Mouse (Mus musculus) spleen, adult 18-20 months (tissue): Measurements from ENCODE around the gene Pabpc4.
A peak's percentile ranks its signal among the peaks of the same experiment; 100 is the strongest.

Experiments
- DNase-seq, 2 experiments: peaks; one replicate each; pipeline ENCODE4 v3.0.0; 2022; ENCODE audit warnings: mixed read lengths in 2 of 2

Gene Pabpc4

DNA sequence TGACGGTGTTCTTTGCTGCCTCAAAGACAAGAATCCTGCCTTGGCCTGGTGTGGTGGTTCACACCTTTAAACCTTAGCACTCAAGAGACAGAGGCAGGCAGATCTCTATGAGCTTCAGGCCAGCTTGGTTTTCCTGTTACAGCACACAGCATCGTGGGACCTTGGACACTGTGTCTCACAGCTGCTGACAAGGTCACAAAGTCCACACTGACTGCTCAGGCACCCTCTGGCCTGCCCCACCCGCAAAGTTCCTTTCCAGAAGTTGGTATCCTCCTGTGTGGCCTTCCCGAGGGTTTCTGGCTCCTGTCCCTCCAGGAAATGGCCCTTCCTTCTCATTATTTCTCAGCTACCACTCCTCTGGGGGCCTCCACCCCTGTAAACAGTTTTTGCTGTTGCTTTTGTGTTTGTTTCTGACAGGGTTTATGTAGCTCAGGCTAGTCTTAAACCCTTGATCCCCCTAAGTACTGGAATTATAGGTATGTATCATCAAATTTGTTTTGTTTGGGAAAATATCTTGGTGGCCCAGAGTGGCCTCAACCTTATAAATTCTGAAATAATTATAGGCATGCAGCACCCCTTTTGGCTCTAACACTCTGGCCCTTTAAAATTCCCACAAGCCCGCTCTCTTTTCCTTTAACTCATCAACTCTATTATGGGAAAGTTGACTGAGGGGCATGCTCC is at the start of gene Pabpc4:
Gene Pabpc4, plus strand, starts transcription at position 631 of the 681 bp plus-strand sequence.
- no peak for DNase-seq

DNA sequence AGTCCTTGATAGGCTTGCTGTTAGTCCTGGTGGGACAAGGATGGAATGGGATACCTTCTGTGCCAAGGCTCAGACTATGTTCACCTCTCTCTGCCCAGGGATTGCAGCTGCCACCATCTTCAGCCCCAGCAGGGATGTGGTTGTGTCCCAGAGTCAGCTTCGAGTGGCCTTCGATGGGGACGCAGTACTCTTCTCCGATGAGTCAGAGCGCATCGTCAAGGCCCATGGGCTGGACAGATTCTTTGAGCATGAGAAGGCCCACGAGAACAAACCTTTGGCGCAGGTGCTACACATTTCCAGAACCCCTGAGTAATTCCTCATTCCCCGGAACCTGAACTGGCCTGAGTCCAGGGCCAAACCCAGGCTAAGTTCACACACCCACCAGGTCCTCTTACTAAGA is 48.2 kb upstream of the Pabpc4 start:
- no peak for DNase-seq

DNA sequence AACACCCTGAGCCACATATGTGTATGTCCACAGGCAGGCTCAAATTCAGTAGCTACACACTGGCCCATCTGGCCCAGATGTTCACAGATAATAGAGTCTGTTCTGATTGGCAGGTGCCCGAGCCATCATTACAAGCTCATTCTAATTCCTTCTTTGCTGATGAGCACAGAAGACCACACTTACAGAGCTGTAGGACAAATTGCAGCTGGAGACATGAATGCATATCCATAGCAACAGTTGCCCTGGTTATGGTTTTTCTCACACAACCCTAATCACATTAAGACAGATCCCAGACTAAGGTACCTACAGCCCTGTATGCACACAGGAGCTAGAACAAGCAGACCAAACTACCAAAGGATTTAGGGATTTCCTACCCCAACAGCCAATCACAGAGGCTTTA is 46.8 kb upstream of the Pabpc4 start:
- no peak for DNase-seq

DNA sequence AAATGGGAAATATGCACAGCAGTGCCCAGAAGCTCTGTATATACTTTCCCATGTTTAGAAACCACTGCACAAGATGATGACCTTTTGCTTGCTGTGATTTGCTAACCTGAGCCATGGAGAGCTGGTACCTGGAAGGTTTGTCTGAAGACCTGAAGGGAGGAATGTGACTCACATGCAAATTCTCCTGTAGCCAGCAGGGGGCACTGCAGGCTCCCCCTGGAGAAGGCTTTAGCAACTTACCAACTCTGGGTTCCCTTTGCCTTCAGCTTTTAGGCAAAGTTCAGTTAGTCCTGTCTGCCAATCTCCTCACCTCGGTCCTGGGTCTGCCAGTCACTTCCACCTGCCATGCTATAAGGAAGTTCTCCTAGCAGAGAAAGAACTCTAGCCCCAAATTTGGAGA is 45.4 kb upstream of the Pabpc4 start:
- peak in 1 of 2 experiments; percentile 50 for DNase-seq

DNA sequence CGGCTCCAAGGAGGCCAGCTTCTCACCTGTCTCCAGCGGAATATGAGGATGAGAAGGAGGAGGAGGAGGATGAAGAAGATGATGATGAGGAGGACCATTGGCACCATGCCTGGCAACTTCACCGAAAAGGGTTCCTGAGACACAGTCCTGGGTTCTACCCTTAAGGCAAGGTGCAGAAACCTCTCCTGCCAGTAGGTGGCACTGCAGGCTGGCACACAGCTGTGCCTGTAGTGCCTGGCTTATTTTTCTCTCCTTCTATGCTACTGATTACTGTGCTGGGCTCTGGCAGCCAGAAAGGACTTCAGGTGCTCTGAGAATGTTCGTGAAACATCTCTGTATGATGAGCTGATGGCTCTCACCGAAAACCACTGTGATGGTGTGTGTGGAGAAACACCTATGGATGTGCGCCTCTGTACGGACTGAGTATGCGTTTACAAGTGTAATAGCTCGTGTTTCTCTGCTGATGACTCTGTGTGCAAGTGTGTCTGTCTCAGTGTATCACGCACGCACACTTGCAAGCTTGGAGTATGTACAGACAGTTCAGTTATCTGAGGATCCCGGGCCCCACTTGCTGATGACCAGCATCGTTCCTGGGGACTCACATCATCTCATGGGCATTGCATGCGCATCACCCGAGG is 42.3 kb upstream of the Pabpc4 start:
- DNase-seq, result peak; percentile 35 to 70

DNA sequence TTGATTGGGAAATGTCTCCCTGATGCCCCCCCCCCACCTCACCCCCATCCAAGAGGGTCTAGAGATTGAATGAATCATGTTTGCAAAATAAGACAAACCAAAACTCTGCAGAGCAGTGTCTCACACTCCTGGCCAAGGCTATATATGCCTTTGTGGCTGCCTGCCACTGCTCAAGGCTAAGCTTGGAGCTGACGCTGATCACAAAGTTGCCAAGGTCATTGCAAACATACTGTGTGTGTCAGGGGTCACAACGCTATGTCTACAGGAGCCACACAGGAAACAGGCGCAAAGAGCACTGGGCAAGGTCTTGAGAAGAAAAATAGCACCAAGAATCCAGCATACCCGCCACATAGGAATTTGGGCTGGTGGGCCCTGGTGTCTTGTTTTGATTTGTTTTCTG is 41.5 kb upstream of the Pabpc4 start:
- no peak for DNase-seq

DNA sequence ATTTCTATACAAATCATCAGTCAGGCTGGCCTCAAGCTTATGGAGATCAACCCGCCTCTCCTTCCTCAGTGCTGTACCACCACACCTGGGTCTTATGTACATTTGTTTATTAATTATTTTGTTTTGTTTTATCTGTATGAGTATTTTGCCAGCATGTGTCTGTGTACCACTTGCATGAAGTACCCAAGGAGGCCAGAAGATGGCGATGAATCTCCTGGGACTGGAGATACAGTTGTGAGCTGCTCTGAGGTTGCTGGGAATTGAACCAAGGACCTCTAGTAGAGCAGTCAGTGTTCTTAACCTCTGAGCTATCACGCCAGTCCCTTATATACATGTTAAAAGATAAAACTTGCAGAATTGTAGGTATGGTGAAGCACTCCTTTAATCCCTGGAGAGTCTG is 38.8 kb upstream of the Pabpc4 start:
- DNase-seq, result peak in 1 of 2 experiments; percentile 27

DNA sequence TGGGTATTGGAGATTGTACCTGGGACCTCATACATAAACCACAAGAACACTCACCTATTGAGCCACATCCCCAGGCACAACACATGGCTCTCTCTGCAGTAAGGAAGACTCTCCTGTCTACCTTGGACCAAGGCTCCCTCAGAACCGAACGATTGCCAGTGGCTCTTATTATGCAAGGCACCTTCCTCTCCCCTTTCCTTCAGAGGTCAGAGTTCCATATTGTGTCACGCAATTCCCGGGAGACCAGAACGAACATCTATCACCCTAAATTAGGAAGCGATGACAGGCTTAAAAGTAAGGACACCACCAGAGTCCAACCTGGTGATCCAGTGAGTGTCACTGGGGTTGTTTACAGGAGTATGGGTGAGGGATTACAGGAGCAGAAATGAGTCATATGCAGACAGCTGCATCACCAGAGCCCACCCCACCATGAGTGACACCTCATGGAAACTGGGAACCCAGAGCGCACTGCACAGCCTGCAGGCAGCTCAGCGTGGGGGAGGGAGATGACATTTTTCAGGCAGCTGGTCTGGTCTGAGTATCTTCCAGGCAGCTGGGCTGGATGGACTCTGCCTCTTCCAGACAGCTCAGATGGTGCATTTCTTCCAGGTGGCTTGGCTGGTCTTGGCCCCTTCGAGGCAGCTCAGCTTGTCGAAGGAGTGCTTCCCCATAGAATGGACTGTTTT is 36.3 kb upstream of the Pabpc4 start:
- no peak for DNase-seq

DNA sequence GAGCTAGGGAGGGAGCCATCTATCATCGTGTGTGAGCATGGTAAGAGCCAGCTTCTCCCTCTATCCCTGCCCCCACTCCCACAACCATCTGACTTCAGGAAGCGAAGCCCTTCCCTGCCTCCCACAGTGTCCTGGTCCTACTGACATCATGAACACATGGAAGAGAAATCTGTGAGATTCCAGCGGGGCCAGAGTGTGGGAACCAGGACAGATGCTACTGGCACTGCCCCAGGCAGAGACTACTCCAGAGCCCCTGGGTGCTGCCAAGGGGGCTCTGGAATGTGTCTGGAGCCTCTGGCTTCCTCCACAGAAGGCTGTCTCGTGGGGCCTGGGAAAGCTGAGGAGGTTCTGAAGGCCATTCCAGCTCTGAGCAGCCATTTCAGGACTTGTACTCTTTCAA is 34.4 kb upstream of the Pabpc4 start:
- no peak for DNase-seq

DNA sequence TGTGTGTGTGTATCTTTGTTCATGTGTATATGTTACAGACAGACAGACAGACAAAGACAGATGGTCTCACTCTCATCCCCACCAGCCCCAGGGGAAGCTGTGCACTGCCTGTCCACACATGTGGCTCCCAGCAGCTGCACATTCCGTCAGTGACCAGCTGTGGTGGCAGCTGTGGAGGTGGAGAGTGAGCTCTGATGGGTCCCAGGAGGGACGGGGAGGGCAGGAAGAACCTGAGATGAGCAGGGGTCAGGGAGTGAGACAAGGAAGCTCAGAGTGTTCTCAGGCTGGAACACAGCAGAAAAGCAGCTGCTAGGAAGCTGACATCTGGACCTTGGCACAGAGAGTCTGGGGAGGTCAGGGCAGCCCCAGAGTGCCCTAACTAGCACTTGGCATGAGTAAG is 33.9 kb upstream of the Pabpc4 start:
- no peak for DNase-seq

DNA sequence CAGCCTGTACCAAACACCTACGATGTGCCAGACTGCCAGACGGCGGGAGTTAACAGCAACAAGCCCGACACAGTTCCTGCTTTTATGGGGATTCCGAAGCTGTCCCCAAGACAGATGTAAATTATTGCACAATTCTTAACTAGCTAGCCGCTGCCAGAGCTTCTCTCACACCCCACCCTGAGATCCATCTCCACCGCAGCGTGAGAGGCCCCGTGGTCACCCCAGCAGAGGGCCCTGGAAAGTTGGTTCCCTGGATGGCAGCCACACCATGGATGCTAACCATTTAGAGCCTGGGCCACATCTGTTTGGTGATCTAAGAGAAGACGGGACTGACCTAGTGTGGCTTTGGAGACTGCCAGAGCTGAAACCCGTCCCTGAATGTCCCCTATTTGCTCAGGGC is 33.0 kb upstream of the Pabpc4 start:
- no peak for DNase-seq

DNA sequence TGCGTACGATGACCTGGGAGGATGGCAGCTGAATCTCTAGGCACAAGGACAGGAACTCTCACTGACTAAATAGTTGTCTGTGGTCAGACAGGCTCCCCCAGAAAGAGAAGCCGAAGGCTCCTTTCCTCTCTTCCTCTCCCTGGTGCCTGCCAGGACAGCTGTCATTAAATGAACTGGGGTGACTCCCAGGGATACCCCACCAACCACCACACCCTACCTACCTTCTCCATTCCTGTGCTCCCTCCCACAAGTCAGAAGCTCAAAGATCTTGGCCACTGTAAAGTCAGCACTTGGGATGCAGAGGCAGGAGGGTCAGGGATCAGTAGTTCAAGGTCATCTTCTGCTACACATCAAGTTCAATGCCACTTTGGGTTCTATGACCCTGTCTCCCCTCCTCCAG is 29.3 kb upstream of the Pabpc4 start:
- no peak for DNase-seq

DNA sequence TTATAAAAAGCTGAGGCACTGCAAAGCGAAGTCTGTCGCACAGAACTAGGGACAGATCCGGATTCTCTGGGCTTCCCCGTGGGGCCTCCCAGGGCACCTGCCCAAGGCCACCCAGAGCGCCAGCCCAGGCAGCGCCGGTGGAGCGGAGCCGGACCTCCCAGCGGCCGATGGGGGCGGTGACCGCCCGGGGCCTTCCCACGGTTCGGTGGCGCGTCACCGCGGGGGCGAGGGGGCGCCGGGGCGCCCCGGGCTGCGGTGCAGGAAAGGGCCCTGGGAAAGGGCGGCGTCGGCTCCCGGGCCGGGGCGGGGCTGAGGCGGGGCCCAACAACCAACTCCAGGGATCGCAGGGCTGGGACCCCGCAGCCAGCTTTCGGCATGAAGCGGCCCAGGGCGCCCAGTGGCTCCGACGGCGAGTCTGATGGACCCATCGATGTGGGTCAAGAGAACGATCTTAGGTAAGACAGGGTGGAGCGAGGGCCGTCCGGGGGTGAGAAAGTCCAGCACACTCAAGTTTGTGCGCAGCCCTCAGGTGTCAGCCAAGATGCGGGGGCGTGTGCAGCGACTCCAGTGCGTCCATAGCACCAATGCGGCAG is 28.6 kb upstream of the Pabpc4 start, which contains the start of gene Heyl:
Gene Heyl, plus strand, starts transcription at position 65 of the 593 bp plus-strand sequence.
- DNase-seq, result peak; percentile 33 to 43

DNA sequence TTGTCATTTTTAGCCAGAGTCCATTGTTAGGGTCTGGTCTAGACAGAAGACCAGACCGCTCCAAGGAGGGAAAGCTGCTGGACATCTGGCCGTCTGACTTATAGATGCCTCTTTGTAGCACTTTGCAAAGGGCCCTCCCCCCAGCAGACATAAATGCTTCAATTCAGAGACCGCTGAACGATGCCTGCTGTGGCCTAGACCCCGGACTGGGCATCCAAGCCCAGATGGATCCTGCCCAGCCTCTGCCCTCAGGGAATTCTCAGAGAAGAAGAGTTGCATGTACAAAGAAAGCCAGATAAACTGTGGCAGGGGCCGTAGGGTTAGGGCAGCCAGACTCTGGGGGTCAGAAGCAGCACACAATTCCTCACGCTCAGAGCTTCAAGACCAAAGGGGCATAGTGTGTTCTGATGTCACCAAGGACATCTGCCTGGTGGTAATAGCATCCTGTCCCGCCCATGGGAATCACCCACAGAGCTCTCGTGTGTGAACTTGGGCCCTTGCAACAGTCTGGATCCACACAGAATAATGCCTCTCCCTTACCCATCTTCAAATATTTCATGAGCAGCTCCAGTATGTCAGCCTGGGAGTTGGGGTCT is 26.2 kb upstream of the Pabpc4 start:
- DNase-seq, result no peak

DNA sequence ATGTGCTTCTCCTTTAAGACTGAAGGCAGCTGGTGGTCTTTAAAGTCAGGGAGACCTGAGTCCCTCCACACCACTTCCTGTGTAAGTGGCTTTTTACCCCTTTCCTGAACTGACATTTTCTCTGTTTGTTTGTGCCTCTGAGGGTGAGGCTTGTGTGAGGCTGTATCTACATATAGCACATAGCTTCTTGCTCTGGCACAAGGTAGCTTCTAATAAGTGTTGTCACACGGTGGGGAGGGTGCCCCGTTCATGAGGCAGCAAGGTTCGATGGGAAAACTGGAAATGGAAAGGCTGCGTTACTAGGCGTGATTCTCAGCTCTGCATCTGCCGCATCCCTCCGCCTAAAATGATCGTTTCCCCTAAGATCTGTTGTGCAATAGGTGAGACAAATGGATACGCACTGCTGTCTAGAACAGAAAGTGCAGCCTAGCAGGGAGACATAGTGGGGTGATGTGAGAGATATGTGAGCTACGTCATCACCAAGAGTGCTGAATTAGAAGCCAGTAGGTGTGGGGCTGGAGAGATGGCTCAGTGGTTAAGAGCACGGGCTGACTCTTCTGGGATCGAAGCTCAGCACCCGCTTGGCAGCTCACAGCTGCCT is 25.6 kb upstream of the Pabpc4 start:
- no peak for DNase-seq

DNA sequence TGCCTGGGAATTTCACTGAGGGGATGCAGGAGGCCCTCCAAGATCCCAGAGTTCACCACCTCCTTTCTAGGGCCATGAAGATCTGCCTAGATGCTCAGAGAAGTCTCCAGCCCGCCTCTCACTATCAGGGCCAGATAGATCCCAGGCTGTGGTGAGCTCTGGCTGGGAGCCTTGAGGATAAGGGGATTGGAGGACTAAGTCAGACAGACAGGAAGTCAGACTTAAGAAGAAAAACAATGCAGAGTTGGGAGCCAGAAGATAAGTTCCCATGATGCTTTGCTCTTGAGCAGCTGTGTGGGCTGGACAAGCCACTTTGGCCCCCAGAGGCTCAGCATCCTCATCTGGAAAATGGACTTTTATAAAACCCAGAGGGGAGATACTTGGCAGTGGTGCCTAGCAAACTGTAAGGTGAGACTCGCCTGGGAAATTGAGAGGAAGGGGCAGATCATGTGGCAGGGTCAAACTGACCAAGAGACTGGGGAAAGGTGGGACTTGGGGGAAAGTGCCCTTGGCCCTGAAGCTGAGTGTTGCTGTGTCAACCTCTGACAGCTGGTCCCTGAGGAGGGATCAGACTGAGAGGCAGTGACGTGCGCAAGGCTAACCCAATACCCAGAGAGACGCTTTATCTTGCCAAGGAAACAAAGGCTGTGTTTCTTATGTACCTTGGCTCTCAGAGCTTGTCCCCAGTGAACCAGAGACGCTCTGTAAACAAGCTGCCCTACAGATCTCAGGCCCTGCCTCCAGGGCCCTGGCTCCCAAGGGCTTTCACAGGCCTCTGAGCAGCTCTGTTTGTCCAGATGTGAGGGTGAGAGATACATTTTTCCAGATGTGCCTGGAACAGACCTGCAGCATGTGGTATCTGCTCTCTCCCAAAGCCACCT is 24.5 kb upstream of the Pabpc4 start:
- DNase-seq, result no peak

DNA sequence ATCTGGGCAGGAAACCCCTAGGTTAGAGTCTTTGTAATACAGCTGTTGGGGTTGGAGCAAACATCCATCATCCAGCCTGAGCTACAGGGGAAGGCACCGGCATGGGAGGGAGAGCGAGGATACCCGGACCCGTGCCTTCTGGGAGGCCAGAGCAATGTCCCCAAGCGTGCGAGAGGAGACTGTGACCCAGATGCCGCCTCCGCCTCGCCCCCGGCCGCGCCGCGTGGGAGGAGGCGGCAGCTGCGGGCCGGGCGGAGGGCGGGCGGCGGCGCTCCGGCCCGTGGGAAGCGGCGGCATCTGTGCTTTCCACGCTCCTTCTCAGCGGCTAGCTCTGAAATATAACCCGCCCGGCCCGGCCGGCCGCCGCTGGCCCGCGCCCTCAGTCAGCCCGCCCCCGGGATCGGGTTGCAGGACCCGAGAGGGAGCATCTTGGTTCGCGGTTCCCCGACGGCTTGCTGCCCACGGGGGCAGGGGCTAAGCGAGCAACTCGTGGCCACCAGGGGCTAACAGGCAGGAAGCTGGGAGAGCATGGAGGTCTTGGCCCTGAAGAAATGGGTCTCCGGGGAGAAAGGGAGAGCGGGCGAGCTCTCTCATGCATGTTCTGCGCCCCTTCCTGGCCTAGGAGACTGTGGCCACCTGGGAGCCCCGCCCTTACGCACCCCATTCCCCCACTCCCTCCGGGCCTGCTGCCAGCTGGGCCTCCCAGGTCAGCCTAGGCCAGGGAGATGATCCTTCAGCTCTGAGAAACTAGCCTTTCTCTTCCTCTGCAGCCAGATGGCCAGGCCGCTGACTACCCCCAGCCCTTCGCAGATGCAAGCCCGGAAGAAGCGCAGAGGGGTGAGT is 22.6 kb upstream of the Pabpc4 start:
- peak in 1 of 2 experiments; percentile 15 for DNase-seq

DNA sequence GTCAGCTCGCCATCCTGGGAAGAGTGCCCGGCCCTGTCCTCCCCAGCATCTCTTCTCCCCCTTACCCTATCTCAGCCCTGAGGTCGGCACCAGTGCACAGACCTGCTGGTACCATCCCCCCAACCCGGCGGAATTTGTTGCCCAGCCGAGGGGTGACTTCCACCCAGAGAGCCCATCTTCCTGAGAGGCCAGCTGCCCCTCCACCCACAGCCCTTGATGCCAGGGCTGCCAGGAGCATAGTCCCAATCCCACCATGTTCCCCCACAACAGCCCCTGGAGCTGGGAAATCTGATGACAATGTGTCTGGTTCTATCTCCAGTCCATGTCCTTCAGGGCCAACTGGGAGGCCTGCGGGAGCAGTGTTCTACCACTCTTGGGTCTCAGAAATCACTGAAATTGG is 15.9 kb upstream of the Pabpc4 start:
- DNase-seq, result no peak

DNA sequence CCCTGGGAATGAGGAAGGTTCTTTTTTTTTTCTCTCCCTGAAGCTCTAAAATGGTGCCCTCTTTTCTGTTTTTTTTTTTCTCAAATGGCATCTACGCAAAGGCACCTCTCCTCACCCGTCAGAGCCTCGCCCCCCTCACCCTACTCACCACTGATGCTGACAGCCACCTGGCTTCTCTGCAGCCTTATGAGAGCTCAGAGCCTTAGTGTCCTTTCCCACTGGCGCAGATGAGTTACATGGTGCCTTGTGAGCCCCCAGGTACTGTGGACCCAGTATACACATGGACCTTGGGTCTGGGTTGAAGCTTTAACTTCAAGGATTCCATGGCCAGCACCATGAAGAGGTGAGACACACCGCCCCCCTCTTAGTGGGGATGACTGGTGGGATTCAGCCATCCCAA is 15.5 kb upstream of the Pabpc4 start:
- DNase-seq, result no peak

DNA sequence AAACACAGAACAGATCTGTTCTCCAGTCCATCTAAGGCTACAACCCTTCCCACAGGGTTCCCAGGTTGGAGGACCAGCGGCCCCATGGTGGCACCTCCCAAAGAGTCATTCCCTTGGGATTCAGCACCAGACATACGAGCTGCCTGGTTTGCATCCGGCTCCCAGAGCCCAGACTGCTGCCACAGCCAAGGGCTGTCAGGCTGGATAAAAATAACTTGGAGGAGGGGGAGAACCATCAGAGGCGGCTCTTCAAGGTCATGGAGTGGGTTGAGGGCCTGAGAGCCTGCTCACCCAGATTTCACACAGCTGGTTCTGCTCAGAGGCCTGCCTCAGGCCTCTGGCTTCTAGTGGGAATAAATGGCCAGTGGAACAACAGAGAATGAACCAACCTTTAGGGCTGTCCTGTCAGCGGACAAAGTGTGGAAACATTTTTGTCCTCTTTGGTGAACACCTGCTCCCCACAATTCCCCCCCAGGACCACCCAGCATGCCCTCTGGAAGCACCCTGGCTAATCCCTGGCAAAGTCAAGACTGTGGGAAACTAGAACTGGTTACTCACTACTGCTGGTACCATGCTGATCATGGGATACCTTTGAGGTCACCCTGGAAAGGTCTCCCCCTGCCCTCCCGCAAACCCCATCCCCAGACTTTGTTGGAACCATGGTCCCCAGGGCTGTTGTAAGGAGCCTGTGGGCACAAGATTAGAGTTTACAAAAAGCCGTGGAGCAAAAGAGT is 14.8 kb upstream of the Pabpc4 start:
- no peak for DNase-seq
